Mouse (Mus musculus) kidney, adult 8-10 months (tissue): ENCODE measurements at regions not wholly inside any gene's neighbourhood (a gene's known extent, or its start where the extent isn't known, plus 50 kb on each side); places are given as distances from the start of the nearest gene placed in this dataset.
"Not testable (repeated sequence)": the region's sequence is repeated elsewhere in the genome, so short reads cannot be mapped to it uniquely, and the experiment has no call there.

Experiments
- DNase-seq, 2 experiments: peaks; one replicate each; pipeline ENCODE4 v3.0.0; 2022

GRCm38 (mm10) chr4:94407503-94407902, 148.8 kb upstream of the Gm10306 start:
- no peak for DNase-seq

DNA sequence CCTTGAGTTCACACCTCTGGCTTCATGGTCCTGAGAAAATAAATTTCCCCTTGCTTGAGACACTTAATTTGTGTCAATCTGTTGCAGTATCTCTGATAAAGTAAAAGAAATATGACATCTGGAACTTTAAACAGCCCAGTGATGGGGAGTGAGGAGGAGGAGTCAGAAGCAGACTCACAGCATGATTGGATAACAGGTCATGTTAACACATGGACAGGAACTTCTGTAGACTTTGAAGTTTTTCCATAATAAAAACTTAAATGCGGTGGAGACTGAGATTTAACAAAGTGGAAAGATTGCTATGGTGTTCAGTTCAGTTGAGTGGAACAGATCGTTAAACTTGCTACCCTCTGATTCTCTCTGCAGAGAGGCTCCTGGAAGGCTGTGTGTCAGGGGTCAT, 143.7 kb upstream of the Gm10306 start:
- no peak for DNase-seq

- DNase-seq: not testable (repeated sequence)
Measured at GRCm38 (mm10) chr4:94425525-94425924, 130.8 kb upstream of the Gm10306 start.

DNA sequence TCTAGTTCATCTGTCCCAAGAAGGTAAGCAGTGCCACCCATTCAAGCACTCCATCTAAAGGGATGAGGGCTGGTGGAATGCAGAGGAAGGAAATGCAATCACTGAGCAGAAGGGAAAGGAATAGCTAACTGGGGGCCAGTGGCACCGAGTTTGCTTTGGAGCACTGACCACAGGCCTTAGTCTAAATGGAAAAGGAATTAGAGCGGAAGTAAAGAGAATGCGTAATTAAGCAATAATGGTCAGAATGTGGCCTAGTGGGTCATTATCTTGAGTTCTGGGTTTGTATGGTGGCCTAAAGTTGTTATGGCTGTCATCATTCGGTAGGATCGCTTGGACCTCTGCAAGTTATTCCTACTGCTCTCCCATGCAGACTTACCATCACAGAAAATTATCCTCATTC, 128.8 kb upstream of the Gm10306 start:
- DNase-seq: no peak

DNA sequence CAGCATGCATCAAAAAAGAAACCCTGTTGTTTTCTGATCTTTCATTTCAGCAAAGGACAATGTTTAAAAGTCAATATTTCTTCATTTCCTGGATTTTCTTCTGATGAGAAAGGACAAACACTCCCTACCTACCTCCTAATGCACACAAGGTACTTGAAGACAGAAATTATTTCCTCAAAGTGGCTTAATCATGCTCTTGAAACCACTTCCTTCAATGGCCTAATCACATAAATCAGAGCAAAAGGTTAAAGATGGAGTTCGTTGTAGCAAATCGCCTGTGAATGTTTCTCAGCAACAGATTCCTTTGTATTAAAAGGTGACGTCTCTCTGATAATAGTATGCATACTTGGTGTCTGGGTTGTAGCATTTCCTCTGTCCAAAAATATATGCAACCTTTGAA, 124.3 kb upstream of the Gm10306 start:
- DNase-seq: no peak

DNA sequence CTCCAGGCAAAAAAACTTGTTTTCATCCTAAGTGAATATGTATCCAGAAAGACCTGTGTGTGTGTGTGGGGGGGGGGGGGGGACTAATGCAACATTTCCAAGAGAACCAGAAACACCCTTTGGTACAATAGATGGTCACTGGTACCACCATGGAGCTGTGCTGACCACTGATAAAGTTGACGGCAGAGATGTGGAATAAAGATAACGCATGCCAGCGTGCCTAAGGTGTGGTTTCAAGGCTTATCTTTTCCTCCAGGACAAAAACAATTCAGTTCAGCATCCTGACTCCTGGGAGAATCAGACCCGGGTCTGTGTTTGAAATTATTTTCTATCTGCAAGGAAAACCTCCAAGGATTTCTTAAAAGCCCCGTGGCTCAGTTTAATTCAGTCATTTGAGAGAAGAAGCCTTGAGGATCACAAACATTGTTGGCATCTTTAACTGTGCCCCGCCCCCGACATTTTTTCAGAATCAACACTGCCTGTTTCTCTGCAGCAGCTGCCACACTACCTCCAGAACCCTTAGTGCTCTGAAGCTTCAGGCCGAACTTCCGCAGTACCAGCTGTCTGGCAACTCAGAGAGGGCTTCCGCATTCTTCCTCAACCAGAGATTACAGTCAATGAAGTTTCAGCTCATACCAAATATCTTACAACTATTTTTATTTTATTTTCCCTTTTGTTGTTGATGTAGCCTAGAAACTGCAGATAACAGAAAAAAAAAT, 118.5 kb upstream of the Gm10306 start:
- DNase-seq: no peak

DNA sequence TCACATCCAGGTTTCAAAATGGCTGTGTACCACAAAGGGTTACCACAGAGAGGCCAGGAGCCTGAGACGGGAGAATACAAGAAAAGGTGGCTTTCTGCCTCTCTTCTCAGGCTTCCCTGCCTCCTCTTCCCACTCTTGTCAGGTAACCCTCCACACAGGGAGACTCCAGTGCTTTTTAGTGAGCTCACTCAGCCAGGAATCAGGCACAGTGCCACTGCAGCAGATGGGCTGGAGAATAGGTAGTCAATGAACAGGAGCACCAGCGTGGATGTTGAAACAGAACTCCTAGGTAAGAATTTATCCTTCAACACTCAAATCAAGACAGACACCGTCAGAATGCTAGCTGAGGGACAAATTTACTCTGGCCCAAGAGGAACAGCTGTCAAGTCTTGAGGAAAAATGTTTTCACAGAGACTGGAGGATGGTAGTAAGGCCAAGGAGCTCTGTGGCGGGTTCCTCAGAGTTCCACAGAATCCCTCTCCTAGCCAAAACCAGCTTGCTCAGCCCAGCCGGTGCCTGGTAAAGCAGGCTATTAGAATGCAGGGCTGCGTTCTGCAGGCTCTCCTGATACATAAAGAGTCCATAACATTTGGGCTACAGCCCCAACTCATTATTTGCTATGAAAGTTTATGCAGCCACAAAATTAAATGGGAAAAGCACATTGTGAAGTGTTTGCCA, 117.0 kb upstream of the Gm10306 start:
- DNase-seq: no peak

- no peak for DNase-seq
Measured at GRCm38 (mm10) chr4:94446604-94447003, 109.7 kb upstream of the Gm10306 start.
